Mouse (Mus musculus) MEL (cell line): ENCODE results near the gene Ptpro.

Experiments used
- CTCF ChIP-seq, 3 experiments: IDR thresholded peaks in 2 of 3; conservative IDR thresholded peaks in 1 of 3; 2 replicates each; pipeline ENCODE4 v1.5.1; 2011 to 2012; ENCODE audit warnings: low read length in 3 of 3, low read depth in 2 of 3, mild to moderate bottlenecking in 2 of 3, improper control_type of control experiment in 1 of 3, inconsistent platforms in 1 of 3, mixed read lengths in 1 of 3, moderate library complexity in 1 of 3; ENCODE audit not compliant: control insufficient read depth in 1 of 3, insufficient read depth in 1 of 3, poor library complexity in 1 of 3, severe bottlenecking in 1 of 3
- EP300 ChIP-seq, 2 experiments: IDR thresholded peaks; 2 replicates each; pipeline ENCODE4 v1.6.1; 2011; ENCODE audit warnings: improper control_type of control experiment in 2 of 2, low read length in 2 of 2, low read depth in 1 of 2, mild to moderate bottlenecking in 1 of 2
- GATA1 ChIP-seq: IDR thresholded peaks from 2 replicates; pipeline ENCODE4 v1.6.1; 2011; ENCODE audit warnings: low read depth, low read length, improper control_type of control experiment
- MAFK ChIP-seq: IDR thresholded peaks from 2 replicates; pipeline ENCODE4 v1.6.1; 2011; ENCODE audit warnings: low read depth, mild to moderate bottlenecking, low read length, improper control_type of control experiment, borderline replicate concordance
- MYB ChIP-seq: IDR thresholded peaks from 2 replicates; pipeline ENCODE4 v1.6.1; 2011; ENCODE audit warnings: mild to moderate bottlenecking, low read depth, low read length, improper control_type of control experiment
- NRF1 ChIP-seq: IDR thresholded peaks from 2 replicates; pipeline ENCODE4 v1.6.1; 2014; ENCODE audit warnings: low read depth, mild to moderate bottlenecking, inconsistent platforms, low read length, improper control_type of control experiment, moderate library complexity; ENCODE audit not compliant: poor library complexity, insufficient read depth, severe bottlenecking
- POLR2A ChIP-seq, 2 experiments: IDR thresholded peaks; 2 replicates each; pipeline ENCODE4 v1.6.1; 2011 to 2012; ENCODE audit warnings: low read length in 2 of 2, mild to moderate bottlenecking in 2 of 2, control low read depth in 1 of 2, improper control_type of control experiment in 1 of 2, low read depth in 1 of 2, moderate library complexity in 1 of 2; ENCODE audit not compliant: control insufficient read depth in 1 of 2, insufficient read depth in 1 of 2, poor library complexity in 1 of 2
- POLR2AphosphoS2 ChIP-seq: IDR thresholded peaks from 2 replicates; pipeline ENCODE4 v1.6.1; 2011; ENCODE audit warnings: low read length, improper control_type of control experiment
- SIN3A ChIP-seq: IDR thresholded peaks from 2 replicates; pipeline ENCODE4 v1.6.1; 2012; ENCODE audit warnings: low read length, improper control_type of control experiment, inconsistent platforms
- SMC3 ChIP-seq: IDR thresholded peaks from 2 replicates; pipeline ENCODE4 v1.6.1; 2011; ENCODE audit warnings: low read depth, low read length, improper control_type of control experiment
- TCF12 ChIP-seq: IDR thresholded peaks from 2 replicates; pipeline ENCODE4 v1.6.1; 2014; ENCODE audit warnings: low read depth, mild to moderate bottlenecking, inconsistent platforms, low read length, improper control_type of control experiment, moderate library complexity
- ZNF384 ChIP-seq: IDR thresholded peaks from 2 replicates; pipeline ENCODE4 v1.6.1; 2012; ENCODE audit warnings: low read depth, mild to moderate bottlenecking, inconsistent platforms, low read length, improper control_type of control experiment

GRCm38 (mm10) chr6:137397358-137397757 is 145.2 kb downstream of the Ptpro start:
- no peak for TF ChIP-seq SIN3A
- no peak for TF ChIP-seq GATA1
- no peak for TF ChIP-seq POLR2A (IDR thresholded peaks at IDR 0.05; ENCODE audit: control insufficient read depth in 1 of 2, insufficient read depth in 1 of 2, low read depth in 1 of 2, low read length in 2 of 2, poor library complexity in 1 of 2)
- TF ChIP-seq MYB = no peak
- no peak for TF ChIP-seq POLR2AphosphoS2
- TF ChIP-seq EP300 (IDR thresholded peaks at IDR 0.05; ENCODE audit: low read depth in 1 of 2, low read length in 2 of 2) = no peak
- TF ChIP-seq MAFK = no peak
- TF ChIP-seq SMC3 = no peak
- no peak for TF ChIP-seq ZNF384
- no peak for TF ChIP-seq CTCF (IDR thresholded peaks at IDR 0.05 in 2 of 3, conservative IDR thresholded peaks at IDR 0.05 in 1 of 3; ENCODE audit: control insufficient read depth in 1 of 3, insufficient read depth in 1 of 3, low read depth in 2 of 3, low read length in 3 of 3, poor library complexity in 1 of 3, severe bottlenecking in 1 of 3)
- no peak for TF ChIP-seq NRF1
- no peak for TF ChIP-seq TCF12
